In genomic region chr2:11652196-11652595, GRCm38 (mm10) we compare ENCODE assay signal across 22 mouse cellular contexts. TPM values are rescaled to one million over a fixed set of nuclear protein-coding genes. Genes with fewer than 3 reads are reported as not detected.
"Had no signal": no experiment of that assay in that cellular context is flagged by ENCODE, and none has a peak within 500 bp of the region (broad histone marks: within the 10 kb centered on the region; RNA-seq: fewer than 3 reads in every experiment).

No protein-coding gene starts in this region.

- H3K27me3 ChIP-seq: liver, embryonic 15.5 days; lung, embryonic 15.5 days; midbrain, embryonic 13.5 days; midbrain, embryonic 15.5 days; neural tube, embryonic 12.5 days; stomach, embryonic 15.5 days had no signal

- H3K9me3 ChIP-seq: liver, embryonic 15.5 days; lung, embryonic 15.5 days; megakaryocyte, embryonic 14.5 days; midbrain, embryonic 13.5 days; midbrain, embryonic 15.5 days; neural tube, embryonic 12.5 days; stomach, embryonic 15.5 days had no signal

- H3K4me2 ChIP-seq: liver, embryonic 15.5 days; lung, embryonic 15.5 days; midbrain, embryonic 11.5 days; midbrain, embryonic 13.5 days; midbrain, embryonic 15.5 days; neural tube, embryonic 12.5 days; stomach, embryonic 15.5 days had no signal

- H3K27ac ChIP-seq: liver, embryonic 15.5 days; lung, embryonic 15.5 days; macrophage; midbrain, embryonic 13.5 days; midbrain, embryonic 15.5 days; neural tube, embryonic 12.5 days; stomach, embryonic 15.5 days; stomach, postnatal 0 days had no signal

- DNase-seq: liver, postnatal 0 days; lung, adult 2 months; lung, postnatal 14 days; lung, postnatal 36 days; right cerebral cortex, postnatal 14 days; spleen, adult 18-20 months; thymus, adult 2 months; thymus, postnatal 36 days had no signal

- ATAC-seq: liver, postnatal 0 days; lung, postnatal 0 days; midbrain, embryonic 13.5 days; midbrain, embryonic 15.5 days had no signal

- H3K9ac ChIP-seq: liver, embryonic 15.5 days; liver, postnatal 0 days; lung, embryonic 15.5 days; midbrain, embryonic 13.5 days; midbrain, embryonic 15.5 days; neural tube, embryonic 12.5 days; stomach, embryonic 15.5 days had no signal

- H3K36me3 ChIP-seq: liver, embryonic 15.5 days; lung, embryonic 15.5 days; midbrain, embryonic 13.5 days; midbrain, embryonic 15.5 days; neural tube, embryonic 12.5 days; stomach, embryonic 15.5 days had no signal

- H3K4me1 ChIP-seq: liver, embryonic 15.5 days; lung, embryonic 15.5 days; midbrain, embryonic 13.5 days; midbrain, embryonic 15.5 days; neural tube, embryonic 12.5 days; stomach, embryonic 15.5 days had no signal

- H3K4me3 ChIP-seq: liver, embryonic 15.5 days; lung, embryonic 15.5 days; megakaryocyte, embryonic 14.5 days; midbrain, embryonic 13.5 days; midbrain, embryonic 15.5 days; neural tube, embryonic 12.5 days; stomach, embryonic 15.5 days had no signal

RNA-seq across cellular contexts. Expression of gene Il2ra, which starts 9.6 kb away (rescaled TPM):
- polyA plus RNA-seq: liver, embryonic 15.5 days; midbrain, embryonic 11.5 days; midbrain, postnatal 0 days; neural tube, embryonic 12.5 days; neural tube, embryonic 14.5 days; stomach, postnatal 0 days had no signal

RNA-seq across cellular contexts. Expression of gene Gm17490, which starts 26.1 kb away (rescaled TPM):
- polyA plus RNA-seq: liver, embryonic 15.5 days; liver, postnatal 0 days; lung, adult 2 months; lung, embryonic 15.5 days; lung, postnatal 0 days; macrophage; midbrain, embryonic 11.5 days; midbrain, embryonic 13.5 days; midbrain, embryonic 15.5 days; midbrain, postnatal 0 days; neural tube, embryonic 12.5 days; neural tube, embryonic 14.5 days; stomach, embryonic 15.5 days; stomach, postnatal 0 days; testis, adult 2 months; thymus, adult 2 months had no signal
